Mouse (Mus musculus): ENCODE data around the gene Dnaaf5.

Dnaaf5 gene

GRCm38 (mm10) chr5:139140589-139140988 lies 9.4 kb upstream of the Dnaaf5 start:
- no peak for DNase-seq (ENCODE audit: low read depth, low spot score)

GRCm38 (mm10) chr5:139141326-139141725 lies 8.7 kb upstream of the Dnaaf5 start:
- DNase-seq (ENCODE audit: low read depth, low spot score): no peak

GRCm38 (mm10) chr5:139143890-139144289 lies 6.1 kb upstream of the Dnaaf5 start:
- DNase-seq (ENCODE audit: low read depth, low spot score): no peak

GRCm38 (mm10) chr5:139145726-139146125 lies 4.3 kb upstream of the Dnaaf5 start:
- DNase-seq (ENCODE audit: low read depth, low spot score): no peak

- DNase-seq (ENCODE audit: low read depth, low spot score): no peak
Measured at GRCm38 (mm10) chr5:139146476-139147075, 3.4 kb upstream of the Dnaaf5 start.

- no peak for DNase-seq (ENCODE audit: low read depth, low spot score)
Measured at GRCm38 (mm10) chr5:139147178-139148078, 2.6 kb upstream of the Dnaaf5 start.

- no peak for DNase-seq (ENCODE audit: low read depth, low spot score)
Measured at GRCm38 (mm10) chr5:139149006-139149672, 884 bp upstream of the Dnaaf5 start.

- no peak for DNase-seq (ENCODE audit: low read depth, low spot score)
Measured at GRCm38 (mm10) chr5:139150603-139151031, 594 bp downstream of the Dnaaf5 start.

- no peak for DNase-seq (ENCODE audit: low read depth, low spot score)
Measured at GRCm38 (mm10) chr5:139160899-139161298, 10.9 kb downstream of the Dnaaf5 start.

- DNase-seq (ENCODE audit: low read depth, low spot score): no peak
Measured at GRCm38 (mm10) chr5:139161632-139162031, 11.6 kb downstream of the Dnaaf5 start.

GRCm38 (mm10) chr5:139166781-139167361 lies 16.8 kb downstream of the Dnaaf5 start:
- no peak for DNase-seq (ENCODE audit: low read depth, low spot score)

GRCm38 (mm10) chr5:139167548-139167947 lies 17.5 kb downstream of the Dnaaf5 start:
- DNase-seq (ENCODE audit: low read depth, low spot score): no peak

GRCm38 (mm10) chr5:139171929-139172328 lies 21.9 kb downstream of the Dnaaf5 start:
- no peak for DNase-seq (ENCODE audit: low read depth, low spot score)

GRCm38 (mm10) chr5:139174141-139174540 lies 24.1 kb downstream of the Dnaaf5 start:
- DNase-seq (ENCODE audit: low read depth, low spot score): no peak

- peak; percentile 46 for DNase-seq (ENCODE audit: low read depth, low spot score)
Measured at GRCm38 (mm10) chr5:139174556-139175547, 24.8 kb downstream of the Dnaaf5 start.

GRCm38 (mm10) chr5:139178895-139179631 lies 29.0 kb downstream of the Dnaaf5 start:
- peak; percentile 77 for DNase-seq (ENCODE audit: low read depth, low spot score)

GRCm38 (mm10) chr5:139183131-139183530 lies 33.1 kb downstream of the Dnaaf5 start:
- no peak for DNase-seq (ENCODE audit: low read depth, low spot score)

GRCm38 (mm10) chr5:139183601-139184000 lies 33.6 kb downstream of the Dnaaf5 start:
- no peak for DNase-seq (ENCODE audit: low read depth, low spot score)

- no peak for DNase-seq (ENCODE audit: low read depth, low spot score)
Measured at GRCm38 (mm10) chr5:139184897-139185296, 34.9 kb downstream of the Dnaaf5 start.

GRCm38 (mm10) chr5:139189726-139190125 lies 39.7 kb downstream of the Dnaaf5 start:
- no peak for DNase-seq (ENCODE audit: low read depth, low spot score)
